Mouse (Mus musculus) lung, embryonic 14.5 days (tissue): ENCODE data around the gene Wrap73. TPM values are rescaled to one million over a fixed set of nuclear protein-coding genes. Genes with fewer than 3 reads are reported as not detected.

Experiments used
- ATAC-seq: fragments of 200-750 bp; cut with Nextera tagmentation; 2 replicates; pipeline ENCODE4 v1.8.0; 2017; ENCODE audit warnings: mild to moderate bottlenecking, moderate TSS enrichment, moderate library complexity; ENCODE audit not compliant: insufficient read depth
- DNase-seq: peaks from one replicate; pipeline ENCODE4 v3.0.0-alpha.2; 2015
- H3K27ac ChIP-seq: fragments of 300-500 bp; sonication (generic); 2 replicates; pipeline ENCODE4 v1.5.1; 2014; ENCODE audit warnings: low read depth, mild to moderate bottlenecking, moderate library complexity
- H3K27me3 ChIP-seq: fragments of 300-500 bp; sonication (generic); 2 replicates; pipeline ENCODE4 v1.6.1; 2014; ENCODE audit warnings: low read length, control low read depth; ENCODE audit not compliant: insufficient read depth
- H3K36me3 ChIP-seq: fragments of 300-500 bp; sonication (generic); 2 replicates; pipeline ENCODE4 v1.6.1; 2014; ENCODE audit warnings: control low read depth; ENCODE audit not compliant: insufficient read depth
- H3K4me1 ChIP-seq: fragments of 300-500 bp; sonication (generic); 2 replicates; pipeline ENCODE4 v1.6.1; 2014; ENCODE audit warnings: antibody characterized with exemption, control low read depth; ENCODE audit not compliant: insufficient read depth
- H3K4me2 ChIP-seq: fragments of 300-500 bp; sonication (generic); 2 replicates; pipeline ENCODE4 v1.6.1; 2014; ENCODE audit warnings: mild to moderate bottlenecking
- H3K4me3 ChIP-seq: fragments of 300-500 bp; sonication (generic); 2 replicates; pipeline ENCODE4 v1.5.1; 2014; ENCODE audit warnings: low read depth, low read length
- H3K9ac ChIP-seq: fragments of 300-500 bp; sonication (generic); 2 replicates; pipeline ENCODE4 v1.6.1; 2014
- H3K9me3 ChIP-seq: fragments of 300-500 bp; sonication (generic); 2 replicates; pipeline ENCODE4 v1.6.1; 2016; ENCODE audit warnings: low read depth, low read length, control low read depth
- CTCF ChIP-seq: IDR thresholded peaks from 2 replicates; pipeline ENCODE4 v1.5.1; 2016; ENCODE audit warnings: antibody characterized with exemption, low read depth
- WGBS: fragments of 180-500 bp; shearing (Covaris S2); extraction: QIAGEN DNeasy Blood & Tissue Kit; methylation state at CpG from one replicate; pipeline ENCODE4 v1.1.7; 2014; 5-methylcytosine and 5-hydroxymethylcytosine counted together
- polyA plus RNA-seq: library from polyadenylated mRNA; unstranded; fragments of >200 nt; fragmentation: Nextera tagmentation; extraction: Ambion mirVana; gene quantifications from 2 replicates; pipeline ENCODE4 v1.2.1, GENCODE M21; 2014

Gene Wrap73
- polyA plus RNA-seq, result 36.2 and 38.0 TPM in 2 replicates

DNA sequence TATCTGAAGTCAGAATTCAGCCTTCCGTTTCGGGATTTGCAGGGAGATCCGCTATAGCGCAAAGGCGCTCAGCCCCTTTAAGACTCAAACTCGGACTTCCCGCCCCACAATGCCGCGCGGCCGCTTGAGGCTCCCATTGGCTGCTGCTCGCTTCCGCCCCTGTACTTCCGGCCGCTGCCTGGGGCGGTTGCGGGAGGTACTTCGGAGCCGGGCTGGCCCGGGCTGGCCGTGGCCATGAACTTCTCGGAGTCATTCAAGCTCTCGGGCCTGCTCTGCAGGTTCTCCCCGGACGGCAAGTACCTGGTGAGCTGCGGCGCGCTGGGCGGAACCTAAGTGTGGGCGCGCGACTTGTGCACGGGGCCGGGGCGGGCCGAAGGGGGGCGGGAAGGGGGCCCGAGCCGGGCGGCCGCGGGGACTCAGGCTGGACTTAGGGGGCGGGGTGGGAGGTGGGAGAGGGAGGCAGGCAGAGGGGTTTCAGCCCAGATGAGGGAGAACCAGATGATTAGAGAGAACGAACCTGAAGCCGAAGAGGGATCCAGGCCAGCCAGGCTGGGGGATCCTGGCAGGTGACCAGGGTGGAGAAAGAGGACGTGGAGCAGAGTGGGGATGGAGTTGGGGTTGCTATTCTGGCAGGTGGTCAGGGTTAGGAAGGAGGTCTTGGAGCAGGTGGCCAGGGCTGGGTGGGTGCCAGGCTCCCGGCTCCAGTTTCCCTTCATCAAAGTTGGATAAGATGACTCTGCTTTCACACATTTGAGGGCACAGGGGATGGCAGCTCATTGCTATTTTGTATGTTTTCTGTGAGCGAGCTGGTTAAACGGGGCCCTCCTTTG, at the start of gene Wrap73:
TSS of gene Wrap73 (plus strand) at position 162 of the 830 bp plus-strand sequence.
- H3K4me2 ChIP-seq, result peak within 1 kb of the TSS; percentile 89
- peaks cover 47% of the 10 kb centered on the region for H3K27me3 ChIP-seq
- H3K4me3 ChIP-seq, result peak within 1 kb of the TSS; percentile 75
- no peaks in the 10 kb centered on the region for H3K9me3 ChIP-seq
- peak; percentile 95 for DNase-seq
- H3K27ac ChIP-seq, result peak within 1 kb of the TSS; percentile 74
- H3K36me3 ChIP-seq, result peaks cover 17% of the 10 kb centered on the region; the same call in 1 of the 2 replicates
- WGBS, result 2% methylated on average over 49 of the region's 49 CpGs
- peak; percentile 95 for ATAC-seq
- 0 out of 2 replicates have a peak, but pooled peaks cover 6% of the 10 kb centered on the region for H3K4me1 ChIP-seq
- H3K9ac ChIP-seq, result peak within 1 kb of the TSS; percentile 79
- TF ChIP-seq CTCF, result no peak

DNA sequence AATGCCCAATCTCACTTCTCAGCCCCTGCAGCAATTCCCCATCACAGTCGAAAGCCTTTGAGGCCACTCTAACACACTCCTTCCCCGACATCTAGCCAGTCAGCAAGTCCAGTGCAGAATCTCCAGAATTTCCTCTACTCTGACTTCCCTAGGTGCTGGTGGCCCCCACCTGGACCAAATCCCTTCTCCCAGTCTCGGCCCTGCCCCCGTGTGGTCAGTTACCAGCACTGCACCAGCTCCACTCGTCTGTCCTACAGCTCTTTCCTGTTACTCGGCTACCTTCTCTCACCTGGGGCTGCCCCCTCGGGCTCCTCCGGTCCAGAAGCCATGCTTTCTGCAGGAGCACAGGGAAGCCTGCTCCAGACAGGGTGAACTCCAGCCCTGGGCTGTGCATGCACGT, 49.0 kb upstream of the Wrap73 start:
- WGBS, result 19% methylated on average over 9 of the region's 9 CpGs
- Histone ChIP-seq H3K36me3 (no peaks in the 10 kb centered on the region), H3K4me2 (no peak overlapping the region), H3K4me3 (no peak overlapping the region), H3K9me3 (no peaks in the 10 kb centered on the region), H3K27ac (no peak overlapping the region), H3K9ac (no peak overlapping the region), H3K27me3 (0 out of 2 replicates have a peak, but pooled peaks cover 3% of the 10 kb centered on the region), H3K4me1 (no peaks in the 10 kb centered on the region)
- DNase-seq, result peak; percentile 8
- no peak for ATAC-seq
- peak; percentile 63 for TF ChIP-seq CTCF

DNA sequence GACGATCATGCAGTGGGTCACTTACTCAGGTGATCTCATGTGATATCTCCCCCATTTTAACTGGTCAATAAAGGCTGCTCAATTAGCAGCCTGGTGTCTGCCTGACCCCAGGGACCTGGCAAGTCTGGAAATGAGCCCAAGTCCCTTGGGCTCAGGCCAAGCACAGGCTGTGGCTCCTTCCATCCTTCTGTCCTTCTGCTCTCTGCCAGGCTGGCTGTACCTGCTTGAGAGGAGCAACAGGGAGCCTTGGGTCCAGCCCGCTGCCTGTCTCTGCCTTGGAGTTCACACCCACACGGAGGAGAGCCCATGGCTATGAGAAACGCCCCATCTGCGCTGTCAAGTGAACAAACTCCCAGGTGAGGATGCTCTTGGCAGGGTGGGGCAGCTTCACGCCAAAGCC, 46.1 kb upstream of the Wrap73 start:
- TF ChIP-seq CTCF, result no peak
- Histone ChIP-seq H3K27ac (no peak overlapping the region), H3K27me3 (peaks cover 6% of the 10 kb centered on the region; the same call in 1 of the 2 replicates), H3K4me3 (no peak overlapping the region), H3K36me3 (no peaks in the 10 kb centered on the region), H3K9ac (no peak overlapping the region), H3K4me2 (no peak overlapping the region), H3K9me3 (no peaks in the 10 kb centered on the region), H3K4me1 (no peaks in the 10 kb centered on the region)
- WGBS, result 25% methylated on average over 6 of the region's 6 CpGs
- DNase-seq (no peak), ATAC-seq (no peak)

DNA sequence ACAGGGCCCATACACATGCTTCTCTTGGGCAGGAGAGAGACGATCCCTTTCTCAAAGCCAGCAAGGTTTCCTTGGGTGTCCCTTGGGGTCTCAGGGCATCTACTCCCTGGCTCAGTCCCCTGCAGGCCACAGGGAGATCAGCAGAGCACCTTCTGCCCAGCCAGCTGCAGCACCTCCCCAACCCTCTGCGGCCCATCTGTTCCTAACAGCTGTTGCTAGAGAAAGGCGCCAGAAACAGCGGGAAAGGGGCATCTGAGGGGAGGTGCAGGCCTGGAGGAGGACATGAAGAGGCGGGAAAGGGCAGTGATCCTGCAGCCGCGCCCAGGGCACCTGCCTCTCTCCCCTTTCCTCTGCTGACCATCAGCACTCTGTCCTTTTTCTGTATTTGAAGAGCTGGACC, 42.8 kb upstream of the Wrap73 start:
- no peak for TF ChIP-seq CTCF
- H3K27ac ChIP-seq, result no peak overlapping the region
- peaks cover 6% of the 10 kb centered on the region; the same call in 1 of the 2 replicates for H3K27me3 ChIP-seq
- H3K4me1 ChIP-seq, result no peaks in the 10 kb centered on the region
- no peak overlapping the region for H3K9ac ChIP-seq
- no peaks in the 10 kb centered on the region for H3K36me3 ChIP-seq
- DNase-seq (no peak), ATAC-seq (no peak)
- H3K4me3 ChIP-seq, result no peak overlapping the region
- no peak overlapping the region for H3K4me2 ChIP-seq
- no peaks in the 10 kb centered on the region for H3K9me3 ChIP-seq
- 28% methylated on average over 7 of the region's 7 CpGs for WGBS

DNA sequence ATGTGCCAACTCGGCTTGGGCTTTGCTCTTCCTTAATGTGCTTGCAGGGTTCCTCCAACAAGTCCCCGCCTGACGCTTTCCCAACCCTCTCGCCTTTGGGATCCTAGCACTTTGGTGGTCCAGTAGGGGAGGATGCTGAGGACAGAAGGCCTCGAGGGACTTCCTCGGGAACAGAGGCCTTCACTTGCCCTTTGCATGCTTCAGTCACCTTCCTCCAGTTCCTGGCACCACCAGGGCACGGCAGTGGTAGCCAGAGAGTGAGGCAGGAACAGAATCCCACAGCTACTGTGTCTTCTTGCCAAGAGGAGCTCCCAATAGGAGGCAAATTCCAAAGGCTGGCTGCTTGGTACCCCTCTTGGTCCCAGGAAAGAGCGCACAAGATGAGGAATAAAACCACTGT, 38.8 kb upstream of the Wrap73 start:
- Histone ChIP-seq H3K4me1 (no peaks in the 10 kb centered on the region), H3K4me2 (no peak overlapping the region), H3K9me3 (no peaks in the 10 kb centered on the region), H3K27me3 (peaks cover 6% of the 10 kb centered on the region; the same call in 1 of the 2 replicates), H3K27ac (no peak overlapping the region), H3K36me3 (no peaks in the 10 kb centered on the region), H3K9ac (no peak overlapping the region), H3K4me3 (no peak overlapping the region)
- 55% methylated on average over 8 of the region's 8 CpGs for WGBS
- no peak for ATAC-seq
- DNase-seq, result no peak
- no peak for TF ChIP-seq CTCF

DNA sequence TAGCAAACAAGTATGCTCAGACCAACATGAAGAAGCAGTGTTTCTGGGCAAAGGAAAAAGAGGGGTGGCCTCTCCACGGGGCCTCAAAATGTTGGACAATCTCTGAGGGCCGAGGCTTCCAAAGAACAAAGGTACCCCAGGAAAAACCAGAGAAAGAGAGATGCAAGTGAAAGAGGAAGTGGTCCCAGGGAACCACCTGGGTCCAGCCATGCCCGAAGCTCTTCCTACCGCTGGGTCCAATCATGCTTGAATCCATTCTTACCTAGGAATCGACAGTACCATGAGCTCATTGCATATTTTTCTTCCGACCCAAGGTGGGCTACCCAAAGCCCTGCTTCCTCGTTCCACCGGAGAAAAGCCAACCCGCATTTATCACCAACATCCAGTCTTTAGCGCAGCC, 38.3 kb upstream of the Wrap73 start:
- no peak overlapping the region for H3K27ac ChIP-seq
- TF ChIP-seq CTCF, result no peak
- no peaks in the 10 kb centered on the region for H3K4me1 ChIP-seq
- H3K36me3 ChIP-seq, result no peaks in the 10 kb centered on the region
- peaks cover 6% of the 10 kb centered on the region; the same call in 1 of the 2 replicates for H3K27me3 ChIP-seq
- no peak overlapping the region for H3K9ac ChIP-seq
- DNase-seq, result no peak
- no peak for ATAC-seq
- H3K9me3 ChIP-seq, result no peaks in the 10 kb centered on the region
- WGBS, result 76% methylated on average over 10 of the region's 10 CpGs
- H3K4me2 ChIP-seq, result no peak overlapping the region
- H3K4me3 ChIP-seq, result no peak overlapping the region

DNA sequence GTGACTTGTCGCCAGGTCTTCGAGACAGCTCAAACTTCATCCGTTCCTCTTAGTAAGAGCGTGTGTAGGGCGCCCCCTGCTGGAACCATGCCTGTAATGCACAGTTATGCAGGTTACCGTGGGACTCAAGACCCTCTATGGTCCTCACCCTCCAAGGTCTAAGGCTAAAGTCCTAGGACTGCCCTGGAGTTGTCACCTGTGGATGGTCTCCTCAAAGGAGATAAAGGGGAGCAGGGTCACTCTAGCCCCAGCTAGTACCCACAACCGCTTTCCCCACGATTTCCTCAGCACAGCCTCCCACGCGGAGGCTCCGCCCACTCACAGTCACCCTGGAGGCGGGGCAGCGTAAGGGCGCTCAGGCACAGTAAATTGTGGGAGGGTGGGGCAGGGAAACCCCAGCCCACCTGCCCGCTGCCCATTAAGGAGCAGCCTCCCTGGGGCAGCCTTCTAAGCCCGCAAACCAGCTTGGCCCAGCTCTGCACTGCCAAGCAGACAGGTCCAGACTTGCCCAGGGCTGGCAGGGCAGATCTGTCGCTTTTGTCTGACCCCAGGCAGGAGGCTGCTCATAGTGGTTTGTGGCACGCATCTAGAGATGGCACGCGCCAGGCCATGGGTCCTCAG, 36.7 kb upstream of the Wrap73 start:
- Histone ChIP-seq H3K36me3 (no peaks in the 10 kb centered on the region), H3K4me1 (no peaks in the 10 kb centered on the region), H3K4me3 (no peak overlapping the region), H3K4me2 (peak overlapping the region; percentile 15), H3K27me3 (no peaks in the 10 kb centered on the region), H3K27ac (no peak overlapping the region), H3K9ac (no peak overlapping the region), H3K9me3 (no peaks in the 10 kb centered on the region)
- WGBS, result 32% methylated on average over 20 of the region's 20 CpGs
- DNase-seq, result peak; percentile 78
- ATAC-seq, result peak; percentile 56; the same call in 1 of the 2 replicates
- peak; percentile 82 for TF ChIP-seq CTCF
